24 mouse cellular contexts compared by ENCODE assay signal in genomic region chr10:12186918-12187639, GRCm38 (mm10).
DNase-seq lines count a peak whose midpoint lies in the region; ATAC-seq lines count a peak whose summit lies in the region.
"Had no signal": no experiment of that assay in that cellular context is flagged by ENCODE, and none has a peak within 500 bp of the region (broad histone marks: within the 10 kb centered on the region; RNA-seq: fewer than 3 reads in every experiment).

No protein-coding gene starts in this region.

- peak overlapping the region; percentile 14; the same call in 1 of the 2 replicates for H3K4me2 ChIP-seq in forebrain, embryonic 14.5 days (ENCODE audit: low read length)
- H3K4me2 ChIP-seq in midbrain, embryonic 13.5 days (replicated peaks), result peak overlapping the region; percentile 32
- peak overlapping the region; percentile 27 for H3K4me2 ChIP-seq in hindbrain, embryonic 16.5 days (ENCODE audit: low read length)
- no peak overlapping the region for H3K4me2 ChIP-seq in heart, embryonic 12.5 days
- H3K4me2 ChIP-seq in kidney, embryonic 16.5 days (replicated peaks; ENCODE audit: low read depth, low read length), result no peak overlapping the region
- H3K4me2 ChIP-seq: embryonic facial prominence, embryonic 15.5 days; limb, embryonic 12.5 days; liver, embryonic 11.5 days; stomach, embryonic 15.5 days had no signal

- no peak overlapping the region for H3K4me3 ChIP-seq in forebrain, embryonic 14.5 days (ENCODE audit: low read depth, low read length)
- H3K4me3 ChIP-seq in forebrain, embryonic 10.5 days, result no peak overlapping the region
- no peak overlapping the region for H3K4me3 ChIP-seq in midbrain, embryonic 13.5 days (replicated peaks)
- no peak overlapping the region for H3K4me3 ChIP-seq in midbrain, embryonic 10.5 days
- H3K4me3 ChIP-seq in hindbrain, embryonic 16.5 days (ENCODE audit: low read length), result no peak overlapping the region
- H3K4me3 ChIP-seq in heart, embryonic 12.5 days, result no peak overlapping the region
- no peak overlapping the region for H3K4me3 ChIP-seq in kidney, embryonic 16.5 days (ENCODE audit: low read length)
- H3K4me3 ChIP-seq: embryonic facial prominence, embryonic 15.5 days; limb, embryonic 12.5 days; stomach, embryonic 15.5 days had no signal

- no peaks in the 10 kb centered on the region for H3K36me3 ChIP-seq in forebrain, embryonic 14.5 days (ENCODE audit: control insufficient read depth, insufficient read depth, low read length)
- H3K36me3 ChIP-seq in forebrain, embryonic 10.5 days (replicated peaks), result no peaks in the 10 kb centered on the region
- H3K36me3 ChIP-seq in midbrain, embryonic 13.5 days, result no peaks in the 10 kb centered on the region
- no peaks in the 10 kb centered on the region for H3K36me3 ChIP-seq in midbrain, embryonic 10.5 days
- H3K36me3 ChIP-seq in hindbrain, embryonic 16.5 days (ENCODE audit: control insufficient read depth, insufficient read depth, low read length), result no peaks in the 10 kb centered on the region
- no peaks in the 10 kb centered on the region for H3K36me3 ChIP-seq in heart, embryonic 12.5 days
- H3K36me3 ChIP-seq in kidney, embryonic 16.5 days (ENCODE audit: insufficient read depth, low read length), result no peaks in the 10 kb centered on the region
- H3K36me3 ChIP-seq: embryonic facial prominence, embryonic 15.5 days; limb, embryonic 12.5 days; stomach, embryonic 15.5 days had no signal

- ATAC-seq in forebrain, embryonic 14.5 days, result peak; percentile 53; the same call in 1 of the 2 replicates
- ATAC-seq in midbrain, embryonic 13.5 days, result peak; percentile 57
- peak; percentile 60 for ATAC-seq in hindbrain, embryonic 16.5 days
- no peak for ATAC-seq in heart, embryonic 12.5 days (ENCODE audit: insufficient number of reproducible peaks, low FRiP score)
- no peak for ATAC-seq in kidney, embryonic 16.5 days (ENCODE audit: low FRiP score, low TSS enrichment)
- ATAC-seq: intestine, embryonic 16.5 days; liver, postnatal 0 days had no signal

- H3K27ac ChIP-seq in forebrain, embryonic 14.5 days (ENCODE audit: low read depth, low read length), result no peak overlapping the region
- H3K27ac ChIP-seq in forebrain, embryonic 10.5 days, result no peak overlapping the region
- 0 out of 2 replicates have a peak overlapping the region, but pooled peaks have one; percentile 30 for H3K27ac ChIP-seq in midbrain, embryonic 13.5 days
- H3K27ac ChIP-seq in midbrain, embryonic 10.5 days (replicated peaks), result no peak overlapping the region
- H3K27ac ChIP-seq in hindbrain, embryonic 16.5 days (ENCODE audit: low read depth, low read length), result no peak overlapping the region
- H3K27ac ChIP-seq in heart, embryonic 12.5 days (ENCODE audit: poor library complexity, severe bottlenecking), result no peak overlapping the region
- H3K27ac ChIP-seq in kidney, embryonic 16.5 days (ENCODE audit: low read length), result no peak overlapping the region
- H3K27ac ChIP-seq: embryonic facial prominence, embryonic 15.5 days; limb, embryonic 12.5 days; stomach, embryonic 15.5 days had no signal

- H3K9me3 ChIP-seq in forebrain, embryonic 14.5 days (replicated peaks; ENCODE audit: control insufficient read depth, low read length), result no peaks in the 10 kb centered on the region
- H3K9me3 ChIP-seq in forebrain, embryonic 10.5 days, result no peaks in the 10 kb centered on the region
- no peaks in the 10 kb centered on the region; the same call in 1 of the 2 replicates for H3K9me3 ChIP-seq in midbrain, embryonic 13.5 days
- H3K9me3 ChIP-seq in midbrain, embryonic 10.5 days (replicated peaks), result no peaks in the 10 kb centered on the region
- H3K9me3 ChIP-seq in hindbrain, embryonic 16.5 days (ENCODE audit: control insufficient read depth, low read length), result no peaks in the 10 kb centered on the region
- peaks cover 3% of the 10 kb centered on the region; the same call in 1 of the 2 replicates for H3K9me3 ChIP-seq in heart, embryonic 12.5 days (replicated peaks)
- H3K9me3 ChIP-seq in kidney, embryonic 16.5 days (ENCODE audit: low read length), result no peaks in the 10 kb centered on the region
- H3K9me3 ChIP-seq: embryonic facial prominence, embryonic 15.5 days; limb, embryonic 12.5 days; stomach, embryonic 15.5 days had no signal

- no peak for DNase-seq in forebrain, embryonic 14.5 days (ENCODE audit: low spot score)
- DNase-seq in forebrain, embryonic 10.5 days (ENCODE audit: extremely low spot score, low spot score), result no peak
- DNase-seq in midbrain, embryonic 10.5 days (ENCODE audit: low spot score), result no peak
- DNase-seq in retina, embryonic 14.5 days (ENCODE audit: low spot score), result peak; percentile 9
- DNase-seq: cerebellum, adult 11 months; cerebellum, adult 9-11 months; gastrocnemius, postnatal 10 days; heart, adult 18-20 months; kidney, adult 9 months; kidney, postnatal 25 days; liver, postnatal 0 days; lung, postnatal 10 days; right cerebral cortex, adult 18-20 months; right cerebral cortex, postnatal 4 days; thymus, postnatal 25 days had no signal

- WGBS in forebrain, embryonic 14.5 days, result 43% methylated on average over 13 of the region's 13 CpGs
- 85% methylated on average over 13 of the region's 13 CpGs for WGBS in forebrain, embryonic 10.5 days
- WGBS in midbrain, embryonic 13.5 days, result 50% methylated on average over 13 of the region's 13 CpGs
- WGBS in midbrain, embryonic 10.5 days, result 88% methylated on average over 13 of the region's 13 CpGs
- 44% methylated on average over 13 of the region's 13 CpGs for WGBS in hindbrain, embryonic 16.5 days
- 71% methylated on average over 13 of the region's 13 CpGs for WGBS in heart, embryonic 12.5 days
- WGBS in kidney, embryonic 16.5 days, result 85% methylated on average over 13 of the region's 13 CpGs

- no peaks in the 10 kb centered on the region for H3K27me3 ChIP-seq in forebrain, embryonic 14.5 days (replicated peaks; ENCODE audit: control insufficient read depth, insufficient read depth, low read length)
- H3K27me3 ChIP-seq in forebrain, embryonic 10.5 days (ENCODE audit: poor library complexity, severe bottlenecking), result no peaks in the 10 kb centered on the region
- no peaks in the 10 kb centered on the region for H3K27me3 ChIP-seq in midbrain, embryonic 13.5 days
- H3K27me3 ChIP-seq in midbrain, embryonic 10.5 days (ENCODE audit: low read depth, poor library complexity, severe bottlenecking), result no peaks in the 10 kb centered on the region
- H3K27me3 ChIP-seq in hindbrain, embryonic 16.5 days (replicated peaks; ENCODE audit: control insufficient read depth, insufficient read depth, low read length), result no peaks in the 10 kb centered on the region
- H3K27me3 ChIP-seq in heart, embryonic 12.5 days (replicated peaks), result no peaks in the 10 kb centered on the region
- no peaks in the 10 kb centered on the region for H3K27me3 ChIP-seq in kidney, embryonic 16.5 days (ENCODE audit: insufficient read depth, low read length)
- H3K27me3 ChIP-seq: embryonic facial prominence, embryonic 15.5 days; limb, embryonic 12.5 days; stomach, embryonic 15.5 days had no signal

- no peak overlapping the region for H3K9ac ChIP-seq in forebrain, embryonic 14.5 days (ENCODE audit: low read length)
- no peak overlapping the region for H3K9ac ChIP-seq in midbrain, embryonic 13.5 days (replicated peaks)
- H3K9ac ChIP-seq in hindbrain, embryonic 16.5 days (ENCODE audit: low read depth, low read length), result no peak overlapping the region
- no peak overlapping the region for H3K9ac ChIP-seq in heart, embryonic 12.5 days
- H3K9ac ChIP-seq in kidney, embryonic 16.5 days (replicated peaks; ENCODE audit: low read length), result no peak overlapping the region
- H3K9ac ChIP-seq: embryonic facial prominence, embryonic 15.5 days; limb, embryonic 12.5 days; liver, postnatal 0 days; stomach, embryonic 15.5 days had no signal

- H3K4me1 ChIP-seq in forebrain, embryonic 14.5 days (ENCODE audit: control insufficient read depth, insufficient read depth, low read length), result peaks cover 14% of the 10 kb centered on the region
- 0 out of 2 replicates have a peak, but pooled peaks cover 3% of the 10 kb centered on the region for H3K4me1 ChIP-seq in forebrain, embryonic 10.5 days
- peaks cover 16% of the 10 kb centered on the region for H3K4me1 ChIP-seq in midbrain, embryonic 13.5 days (replicated peaks)
- no peaks in the 10 kb centered on the region; the same call in 1 of the 2 replicates for H3K4me1 ChIP-seq in midbrain, embryonic 10.5 days
- H3K4me1 ChIP-seq in hindbrain, embryonic 16.5 days (ENCODE audit: control insufficient read depth, insufficient read depth, low read depth, low read length), result no peaks in the 10 kb centered on the region
- H3K4me1 ChIP-seq in heart, embryonic 12.5 days (replicated peaks), result no peaks in the 10 kb centered on the region
- no peaks in the 10 kb centered on the region for H3K4me1 ChIP-seq in kidney, embryonic 16.5 days (ENCODE audit: insufficient read depth, low read length)
- H3K4me1 ChIP-seq: embryonic facial prominence, embryonic 15.5 days; stomach, embryonic 15.5 days had no signal

Comparison
In these comparisons a context has a peak if more than half of its experiments do, and no peak if none do; other contexts are left out.
1. ATAC-seq: peak in forebrain, embryonic 14.5 days (single experiment), midbrain, embryonic 13.5 days (single experiment) and hindbrain, embryonic 16.5 days (single experiment); none in heart, embryonic 12.5 days (single experiment) and kidney, embryonic 16.5 days (single experiment).
2. H3K4me2 ChIP-seq: peak in forebrain, embryonic 14.5 days (single experiment), midbrain, embryonic 13.5 days (single experiment) and hindbrain, embryonic 16.5 days (single experiment); none in heart, embryonic 12.5 days (single experiment) and kidney, embryonic 16.5 days (single experiment).